Mouse (Mus musculus) myocyte (in vitro differentiated cells): ENCODE data around the gene Nrip2.

Experiments
- CEBPB ChIP-seq: IDR thresholded peaks from 2 replicates; pipeline ENCODE4 v1.6.1; 2011; ENCODE audit warnings: mild to moderate bottlenecking, moderate library complexity; ENCODE audit not compliant: poor library complexity, insufficient read depth, severe bottlenecking
- E2F4 ChIP-seq: IDR thresholded peaks from one replicate; pipeline ENCODE4 v1.6.1; 2011; ENCODE audit warnings: mild to moderate bottlenecking, control low read depth, moderate library complexity; ENCODE audit not compliant: insufficient read depth
- MAX ChIP-seq: IDR thresholded peaks from one replicate; pipeline ENCODE4 v1.6.1; 2011; ENCODE audit warnings: low read depth, mild to moderate bottlenecking, control low read depth
- MYOD1 ChIP-seq, 3 experiments: IDR thresholded peaks; one replicate each; pipeline ENCODE4 v1.6.1; 2011; ENCODE audit warnings: control low read depth in 2 of 3, low read depth in 2 of 3, mild to moderate bottlenecking in 2 of 3, moderate library complexity in 1 of 3; ENCODE audit not compliant: insufficient read length in 2 of 3, control insufficient read depth in 1 of 3
- MYOG ChIP-seq, 3 experiments: IDR thresholded peaks; one replicate each; pipeline ENCODE4 v1.6.1; 2011; ENCODE audit warnings: control low read depth in 2 of 3, low read depth in 2 of 3, mild to moderate bottlenecking in 2 of 3; ENCODE audit not compliant: insufficient read length in 2 of 3, control insufficient read depth in 1 of 3, insufficient read depth in 1 of 3
- POLR2A ChIP-seq: IDR thresholded peaks from one replicate; pipeline ENCODE4 v1.6.1; 2011; ENCODE audit warnings: low read depth, mild to moderate bottlenecking, control low read depth, moderate library complexity; ENCODE audit not compliant: insufficient read length
- POLR2AphosphoS2 ChIP-seq: IDR thresholded peaks from one replicate; pipeline ENCODE4 v1.6.1; 2011; ENCODE audit warnings: low read depth, control low read depth; ENCODE audit not compliant: insufficient read length
- REST ChIP-seq: IDR thresholded peaks from one replicate; pipeline ENCODE4 v1.6.1; 2011; ENCODE audit warnings: mild to moderate bottlenecking, control low read depth, moderate library complexity; ENCODE audit not compliant: insufficient read depth, insufficient read length
- SRF ChIP-seq: IDR thresholded peaks from one replicate; pipeline ENCODE4 v1.6.1; 2011; ENCODE audit warnings: low read depth; ENCODE audit not compliant: control insufficient read depth, insufficient read length
- TCF12 ChIP-seq: IDR thresholded peaks from one replicate; pipeline ENCODE4 v1.6.1; 2011; ENCODE audit warnings: mild to moderate bottlenecking, control low read depth; ENCODE audit not compliant: poor library complexity, insufficient read depth, severe bottlenecking
- TCF3 ChIP-seq: IDR thresholded peaks from one replicate; pipeline ENCODE4 v1.6.1; 2011; ENCODE audit warnings: low read depth, control low read depth; ENCODE audit not compliant: insufficient read length
- USF1 ChIP-seq: IDR thresholded peaks from one replicate; pipeline ENCODE4 v1.6.1; 2011; ENCODE audit warnings: low read depth, mild to moderate bottlenecking, control low read depth, moderate library complexity

- no peak for TF ChIP-seq USF1
- no peak for TF ChIP-seq POLR2A
- no peak for TF ChIP-seq TCF12
- no peak for TF ChIP-seq SRF
- no peak for TF ChIP-seq CEBPB
- TF ChIP-seq MYOD1 (IDR thresholded peaks at IDR 0.05; ENCODE audit: control insufficient read depth in 1 of 3, insufficient read length in 2 of 3, low read depth in 2 of 3): no peak
- TF ChIP-seq E2F4: no peak
- TF ChIP-seq MAX: no peak
- no peak for TF ChIP-seq POLR2AphosphoS2
- TF ChIP-seq REST: no peak
- no peak for TF ChIP-seq TCF3
- no peak for TF ChIP-seq MYOG (IDR thresholded peaks at IDR 0.05; ENCODE audit: control insufficient read depth in 1 of 3, insufficient read depth in 1 of 3, insufficient read length in 2 of 3, low read depth in 2 of 3)
Observed at GRCm38 (mm10) chr6:128460321-128460720, 61.2 kb downstream of the Nrip2 start.
